Mouse (Mus musculus): ENCODE measurements around the gene Gm13276. TPM values are rescaled to one million over a fixed set of nuclear protein-coding genes. Genes with fewer than 3 reads are reported as not detected.
"Not testable (repeated sequence)": the region's sequence is repeated elsewhere in the genome, so short reads cannot be mapped to it uniquely, and the experiment has no call there.

Gene Gm13276
- polyA plus RNA-seq, 1 experiment from 2014 or later, result 2.4 TPM

DNA sequence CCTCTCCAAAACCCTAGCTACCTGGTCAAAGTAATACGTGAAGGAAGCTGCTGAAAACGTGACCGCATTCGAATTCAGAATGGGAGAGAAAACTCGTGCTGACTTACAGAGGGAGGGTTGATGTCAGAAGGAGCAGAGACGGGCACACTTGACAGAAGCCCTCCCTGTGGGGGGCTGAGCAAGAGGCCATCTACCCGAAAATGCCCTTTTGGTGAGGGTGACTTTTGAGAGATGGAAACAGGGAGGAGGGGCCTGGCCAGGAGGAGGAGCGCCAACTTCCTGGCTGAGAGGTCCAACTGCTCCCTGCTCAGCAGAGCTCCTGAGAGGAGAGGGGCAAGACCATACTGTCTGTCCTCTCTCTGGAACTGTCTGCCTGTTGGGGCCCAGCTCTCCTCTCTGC lies 19.7 kb downstream of the Gm13276 start, which contains the start of gene Gm13288:
TSS of gene Gm13288 (plus strand) at position 301 of the 400 bp plus-strand sequence.
- POLR2A ChIA-PET, ATAC-seq, CTCF ChIA-PET: not testable (repeated sequence)

GRCm38 (mm10) chr4:88805761-88806160 lies 20.3 kb downstream of the Gm13276 start:
- CTCF ChIA-PET; DNase-seq (ENCODE audit: low read depth, low spot score); in situ Hi-C loops (cut with MboI; ENCODE audit: low pct_unique_long_range_greater_than_20kb); POLR2A ChIA-PET; H3K27me3 ChIP-seq; ATAC-seq: not testable (repeated sequence)

More for the DNA sequence above, 19.7 kb downstream of the Gm13276 start, which contains the start of gene Gm13288:
- in situ Hi-C loops (cut with MboI; ENCODE audit: low pct_unique_long_range_greater_than_20kb); H3K27me3 ChIP-seq; DNase-seq (ENCODE audit: low read depth, low spot score): not testable (repeated sequence)

DNA sequence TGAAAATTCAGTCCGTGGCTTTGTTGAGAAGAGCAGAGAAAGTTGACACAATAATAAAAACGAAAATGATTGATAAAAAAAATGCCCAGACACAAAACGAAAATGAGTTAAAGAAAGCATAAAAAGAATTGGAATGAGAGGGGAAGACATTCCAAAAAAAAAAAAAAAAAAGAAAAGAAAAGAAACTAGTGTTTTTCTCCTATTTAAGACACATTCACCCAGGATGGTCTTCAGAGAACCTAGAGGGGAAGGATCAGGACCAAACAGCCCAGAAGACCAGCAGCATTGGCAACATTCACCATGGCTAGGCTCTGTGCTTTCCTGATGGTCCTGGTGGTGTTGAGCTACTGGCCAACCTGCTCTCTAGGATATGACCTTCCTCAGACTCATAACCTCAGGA lies 30.4 kb downstream of the Gm13276 start, which contains the start of gene Ifna7:
TSS of gene Ifna7 (plus strand) at position 301 of the 400 bp plus-strand sequence.
- TF ChIP-seq CTCF (IDR thresholded peaks at IDR 0.05), result no peak
- in situ Hi-C loops (cut with MboI; ENCODE audit: low pct_unique_long_range_greater_than_20kb), result no loop called here
- CTCF ChIA-PET, result no interaction called here
- no peak for DNase-seq (ENCODE audit: low read depth, low spot score)
- POLR2A ChIA-PET, result no interaction called here
- no peaks in the 10 kb centered on the region for H3K27me3 ChIP-seq
- ATAC-seq, result no peak

DNA sequence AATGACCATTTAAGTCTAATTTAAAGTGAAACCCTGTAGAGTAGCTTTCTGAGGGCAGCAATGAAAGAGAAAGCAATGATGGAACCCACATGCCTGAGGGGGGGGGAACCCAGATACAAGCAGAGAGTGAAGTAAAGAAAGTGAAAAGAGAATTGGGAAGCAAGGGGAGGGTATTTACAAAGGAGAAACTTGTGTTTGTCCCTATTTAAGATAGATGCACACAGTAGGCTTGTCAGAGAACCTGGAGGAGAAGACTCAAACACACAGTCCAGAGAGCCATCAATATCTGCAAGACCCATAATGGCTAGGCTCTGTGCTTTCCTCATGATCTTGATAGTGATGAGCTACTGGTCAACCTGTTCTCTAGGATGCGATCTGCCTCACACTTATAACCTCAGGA lies 34.1 kb downstream of the Gm13276 start, which contains the start of gene Ifna11:
TSS of gene Ifna11 (plus strand) at position 301 of the 400 bp plus-strand sequence.
- CTCF ChIA-PET, result interaction anchor here (1.2 kb wide), 1 partner anchor 11 kb away, joined by 5 read pairs; no protein-coding TSS in a partner anchor

GRCm38 (mm10) chr4:88822995-88823394 lies 37.5 kb downstream of the Gm13276 start:
- CTCF ChIA-PET, result interaction anchor here (1.9 kb wide), 1 partner anchor 8 kb away, joined by 10 read pairs; no protein-coding TSS in a partner anchor
- TF ChIP-seq CTCF (IDR thresholded peaks at IDR 0.05), result peak; percentile 34
- in situ Hi-C loops (cut with MboI; ENCODE audit: low pct_unique_long_range_greater_than_20kb), result no loop called here
- DNase-seq (ENCODE audit: low read depth, low spot score), result no peak
- H3K27me3 ChIP-seq, result no peaks in the 10 kb centered on the region
- no peak for ATAC-seq
- POLR2A ChIA-PET, result no interaction called here

More for the DNA sequence above, 34.1 kb downstream of the Gm13276 start, which contains the start of gene Ifna11:
- H3K27me3 ChIP-seq, result no peaks in the 10 kb centered on the region
- DNase-seq (ENCODE audit: low read depth, low spot score) (no peak), ATAC-seq (no peak)
- TF ChIP-seq CTCF (IDR thresholded peaks at IDR 0.05), result no peak
- in situ Hi-C loops (cut with MboI; ENCODE audit: low pct_unique_long_range_greater_than_20kb), result no loop called here
- POLR2A ChIA-PET, result no interaction called here

DNA sequence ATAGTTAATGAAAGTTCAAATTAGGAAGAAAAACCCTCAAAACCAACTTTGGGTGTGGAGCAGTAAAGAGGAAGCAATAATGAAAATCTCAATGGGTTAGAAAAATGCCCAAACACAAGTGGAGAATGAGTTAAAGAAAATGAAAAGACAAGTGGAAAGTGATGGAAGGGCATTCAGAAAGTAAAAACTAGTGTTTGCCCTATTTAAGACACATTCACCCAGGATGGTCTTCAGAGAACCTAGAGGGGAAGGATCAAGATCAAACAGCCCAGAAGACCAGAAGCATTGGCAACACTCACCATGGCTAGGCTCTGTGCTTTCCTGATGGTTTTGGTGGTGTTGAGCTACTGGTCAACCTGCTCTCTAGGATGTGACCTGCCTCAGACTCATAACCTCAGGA lies 41.6 kb downstream of the Gm13276 start, which contains the start of gene Ifna6:
TSS of gene Ifna6 (plus strand) at position 301 of the 400 bp plus-strand sequence.
- POLR2A ChIA-PET; CTCF ChIA-PET; H3K27me3 ChIP-seq; ATAC-seq; DNase-seq (ENCODE audit: low read depth, low spot score): not testable (repeated sequence)
- in situ Hi-C loops (cut with MboI; ENCODE audit: low pct_unique_long_range_greater_than_20kb), result loop anchor here (25.0 kb wide), 4 partner anchors 665 to 1715 kb away; partner anchors contain the start of gene Dmrta1

DNA sequence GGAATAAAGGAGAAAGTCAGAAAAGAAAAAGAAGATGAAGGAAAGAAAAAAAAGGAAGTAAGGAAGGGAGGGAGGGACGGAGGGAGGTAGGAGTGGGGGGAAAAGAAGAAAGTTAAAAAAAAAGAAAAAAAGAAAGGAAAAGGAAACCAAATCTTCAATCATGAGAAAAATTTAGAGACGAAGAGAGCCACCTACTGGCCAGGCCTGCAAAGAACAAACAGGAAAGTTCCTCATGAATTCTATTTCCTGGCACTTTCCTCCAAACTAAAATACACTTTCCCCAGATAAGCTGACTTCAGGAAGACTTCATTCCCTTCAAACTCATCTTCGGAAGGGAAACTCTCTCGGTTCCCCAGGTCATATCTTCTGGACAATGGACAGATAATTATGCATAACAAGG lies 45.0 kb downstream of the Gm13276 start:
- in situ Hi-C loops (cut with MboI; ENCODE audit: low pct_unique_long_range_greater_than_20kb), result loop anchor here (5.0 to 25.0 kb wide), 5 partner anchors 258 to 1718 kb away; partner anchors contain the start of genes Dmrta1 and Ifna14
- H3K27me3 ChIP-seq, result peaks cover 4% of the 10 kb centered on the region
- peak; percentile 97 for TF ChIP-seq CTCF (IDR thresholded peaks at IDR 0.05)
- ChIA-PET CTCF (interaction anchor here (1.0 to 3.0 kb wide), 18 partner anchors 8 to 669 kb away, joined by 3 to 31 read pairs (median 6); partner anchors contain the start of genes Ifna14 and Ifna4), POLR2A (no interaction called here)
- DNase-seq (ENCODE audit: low read depth, low spot score), result peak; percentile 30
- peak; percentile 27 for ATAC-seq

DNA sequence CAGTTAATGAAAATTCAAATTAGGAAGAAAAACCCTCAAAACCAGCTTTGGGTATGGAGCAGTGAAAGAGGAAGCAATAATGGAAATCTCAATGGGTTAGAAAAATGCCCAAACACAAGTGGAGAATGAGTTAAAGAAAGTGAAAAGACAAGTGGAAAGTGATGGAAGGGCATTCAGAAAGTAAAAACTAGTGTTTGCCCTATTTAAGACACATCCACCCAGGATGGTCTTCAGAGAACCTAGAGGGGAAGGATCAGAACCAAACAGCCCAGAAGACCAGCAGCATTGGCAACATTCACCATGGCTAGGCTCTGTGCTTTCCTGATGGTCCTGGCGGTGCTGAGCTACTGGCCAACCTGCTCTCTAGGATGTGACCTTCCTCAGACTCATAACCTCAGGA lies 49.7 kb downstream of the Gm13276 start, which contains the start of gene Ifna5:
TSS of gene Ifna5 (plus strand) at position 301 of the 400 bp plus-strand sequence.
- in situ Hi-C loops (cut with MboI; ENCODE audit: low pct_unique_long_range_greater_than_20kb), result loop anchor here (25.0 kb wide), 4 partner anchors 673 to 1723 kb away; partner anchors contain the start of gene Dmrta1
- H3K27me3 ChIP-seq; DNase-seq (ENCODE audit: low read depth, low spot score); ATAC-seq; CTCF ChIA-PET; POLR2A ChIA-PET: not testable (repeated sequence)

Other genes starting within 250 kb of the Gm13276 start
- not detected for gene Ifna15, start 227.5 kb upstream of the Gm13276 start, polyA plus RNA-seq (2021)
- not detected for gene Ifna14, start 213.9 kb upstream of the Gm13276 start, polyA plus RNA-seq (2021)
- gene Ifna9, start 193.3 kb upstream of the Gm13276 start, polyA plus RNA-seq (2021), result not detected
- not detected for gene Ifna12, start 182.3 kb upstream of the Gm13276 start, polyA plus RNA-seq (2021)
- gene C87499, start 151.3 kb upstream of the Gm13276 start, polyA plus RNA-seq (2021), result not detected
- gene Ifna13, start 141.2 kb upstream of the Gm13276 start, polyA plus RNA-seq (2021), result not detected
- gene Ifna16, start 108.8 kb upstream of the Gm13276 start, polyA plus RNA-seq (2021), result not detected
- not detected for gene Ifna2, start 101.8 kb upstream of the Gm13276 start, polyA plus RNA-seq (2021)
- gene Ifnab, start 94.3 kb upstream of the Gm13276 start, polyA plus RNA-seq (2021), result not detected
- 1.3 TPM for gene Gm26566, start 63.9 kb upstream of the Gm13276 start, polyA plus RNA-seq (2021)
- gene Klhl9, start 63.2 kb upstream of the Gm13276 start, polyA plus RNA-seq (2021), result 18.2 TPM
- not detected for gene Gm13271, start 30.8 kb upstream of the Gm13276 start, polyA plus RNA-seq (2021)
- gene Gm13283, start 25.6 kb upstream of the Gm13276 start, polyA plus RNA-seq (2021), result not detected
- 2.7 TPM for gene Gm13290, start 11.9 kb upstream of the Gm13276 start, polyA plus RNA-seq (2021)
- not detected for gene Gm13289, start 8.8 kb upstream of the Gm13276 start, polyA plus RNA-seq (2021)
- gene Gm13272, start 5.9 kb upstream of the Gm13276 start, polyA plus RNA-seq (2021), result not detected
- not detected for gene Ifnz, start 3.6 kb upstream of the Gm13276 start, polyA plus RNA-seq (2021)
- gene Gm13277, start 2.9 kb downstream of the Gm13276 start, polyA plus RNA-seq (2021), result not detected
- gene Gm13278, start 5.8 kb downstream of the Gm13276 start, polyA plus RNA-seq (2021), result not detected
- gene Gm13275, start 8.8 kb downstream of the Gm13276 start, polyA plus RNA-seq (2021), result not detected
- not detected for gene Gm13279, start 11.7 kb downstream of the Gm13276 start, polyA plus RNA-seq (2021)
- 1.1 TPM for gene Gm13285, start 14.0 kb downstream of the Gm13276 start, polyA plus RNA-seq (2021)
- 2.1 TPM for gene Gm13287, start 17.5 kb downstream of the Gm13276 start, polyA plus RNA-seq (2021)
- gene Gm13288, start 19.8 kb downstream of the Gm13276 start, polyA plus RNA-seq (2021), result 0.22 TPM
- gene Ifna7, start 30.5 kb downstream of the Gm13276 start, polyA plus RNA-seq (2021), result not detected
- gene Ifna11, start 34.2 kb downstream of the Gm13276 start, polyA plus RNA-seq (2021), result not detected
- not detected for gene Ifna6, start 41.7 kb downstream of the Gm13276 start, polyA plus RNA-seq (2021)
- not detected for gene Ifna5, start 49.8 kb downstream of the Gm13276 start, polyA plus RNA-seq (2021)
- gene Ifna4, start 56.2 kb downstream of the Gm13276 start, polyA plus RNA-seq (2021), result not detected
- not detected for gene Ifna1, start 64.4 kb downstream of the Gm13276 start, polyA plus RNA-seq (2021)
- gene Ifne, start 94.5 kb downstream of the Gm13276 start, polyA plus RNA-seq (2021), result 0.15 TPM